Mouse (Mus musculus) cerebellum, adult 2 months (tissue): Measurements from ENCODE around the gene Hoxa3. TPM values are rescaled to one million over a fixed set of nuclear protein-coding genes. Genes with fewer than 3 reads are reported as not detected.

Experiments used
- DNase-seq, 2 experiments: peaks; one replicate each; pipeline ENCODE4 v3.0.0; 2021
- H3K27ac ChIP-seq: fragments of 200-500 bp; 2 replicates; pipeline ENCODE4 v1.5.1; 2012; ENCODE audit warnings: low read length, control low read depth, inconsistent platforms; ENCODE audit not compliant: insufficient read depth
- H3K27me3 ChIP-seq: fragments of 200-500 bp; 2 replicates; pipeline ENCODE4 v1.6.1; 2012; ENCODE audit warnings: inconsistent platforms, mild to moderate bottlenecking, low read length, moderate library complexity; ENCODE audit not compliant: control insufficient read depth, insufficient read depth
- H3K4me1 ChIP-seq: fragments of 200-500 bp; 2 replicates; pipeline ENCODE4 v1.6.1; 2011; ENCODE audit warnings: low read length; ENCODE audit not compliant: control insufficient read depth, insufficient read depth
- H3K4me3 ChIP-seq: fragments of 200-500 bp; replicated peaks from 2 replicates; pipeline ENCODE3; 2011; ENCODE audit warnings: mild to moderate bottlenecking, low read depth, low read length, control low read depth; ENCODE audit not compliant: insufficient read depth
- CTCF ChIP-seq: fragments of 200-500 bp; IDR thresholded peaks from 2 replicates; pipeline ENCODE4 v1.5.1; 2011; ENCODE audit warnings: low read depth, mild to moderate bottlenecking, control low read depth, low read length, moderate library complexity, borderline replicate concordance; ENCODE audit not compliant: insufficient read depth
- POLR2A ChIP-seq: fragments of 200-500 bp; IDR thresholded peaks from 2 replicates; pipeline ENCODE4 v1.6.1; 2011; ENCODE audit warnings: low read length, control low read depth, borderline replicate concordance; ENCODE audit not compliant: insufficient read depth
- WGBS: fragments of 180-500 bp; shearing (Covaris S2); methylation state at CpG from one replicate; pipeline ENCODE4 v1.1.7; 2018; 5-methylcytosine and 5-hydroxymethylcytosine counted together
- polyA plus RNA-seq: library from polyadenylated mRNA; depleted of rRNA; stranded (reverse); fragments of >200 nt; gene quantifications from 2 replicates; pipeline ENCODE4 v1.2.3, GENCODE M21; 2012

Hoxa3 gene
- polyA plus RNA-seq, 1 experiment, result 2.2 TPM

GRCm38 (mm10) chr6:52162093-52162380 is 51.1 kb downstream of the Hoxa3 start:
- no peaks in the 10 kb centered on the region; the same call in 1 of the 2 replicates for H3K4me1 ChIP-seq
- DNase-seq, result no peak
- no peak overlapping the region for H3K27ac ChIP-seq
- H3K27me3 ChIP-seq, result peaks cover 24% of the 10 kb centered on the region; the same call in 1 of the 2 replicates
- TF ChIP-seq CTCF (no peak), POLR2A (no peak)
- WGBS, result 9% methylated on average over 1 of the region's 1 CpGs
- H3K4me3 ChIP-seq, result no peak overlapping the region

GRCm38 (mm10) chr6:52161336-52162092 is 51.6 kb downstream of the Hoxa3 start:
- H3K27me3 ChIP-seq, result peaks cover 24% of the 10 kb centered on the region; the same call in 1 of the 2 replicates
- H3K4me1 ChIP-seq, result no peaks in the 10 kb centered on the region; the same call in 1 of the 2 replicates
- TF ChIP-seq CTCF, result no peak
- no peak for TF ChIP-seq POLR2A
- H3K27ac ChIP-seq, result no peak overlapping the region
- WGBS, result 6% methylated on average over 8 of the region's 8 CpGs
- no peak for DNase-seq
- H3K4me3 ChIP-seq, result no peak overlapping the region

- Histone ChIP-seq H3K4me3 (no peak overlapping the region), H3K4me1 (no peaks in the 10 kb centered on the region; the same call in 1 of the 2 replicates), H3K27ac (no peak overlapping the region), H3K27me3 (peaks cover 24% of the 10 kb centered on the region; the same call in 1 of the 2 replicates)
- TF ChIP-seq CTCF (no peak), POLR2A (no peak)
- WGBS, result 4% methylated on average over 30 of the region's 30 CpGs
- DNase-seq, result no peak
These were observed 52.4 kb downstream of the Hoxa3 start for GRCm38 (mm10) chr6:52160511-52161335.

GRCm38 (mm10) chr6:52159979-52160378 is 53.2 kb downstream of the Hoxa3 start:
- no peak overlapping the region for H3K27ac ChIP-seq
- WGBS, result 6% methylated on average over 9 of the region's 9 CpGs
- DNase-seq, result no peak
- no peak overlapping the region for H3K4me3 ChIP-seq
- H3K27me3 ChIP-seq, result peaks cover 23% of the 10 kb centered on the region; the same call in 1 of the 2 replicates
- no peaks in the 10 kb centered on the region; the same call in 1 of the 2 replicates for H3K4me1 ChIP-seq
- TF ChIP-seq POLR2A, result no peak
- TF ChIP-seq CTCF, result no peak

GRCm38 (mm10) chr6:52159164-52159761 is 53.9 kb downstream of the Hoxa3 start:
- Histone ChIP-seq H3K27ac (no peak overlapping the region), H3K4me1 (no peaks in the 10 kb centered on the region; the same call in 1 of the 2 replicates), H3K27me3 (peaks cover 20% of the 10 kb centered on the region; the same call in 1 of the 2 replicates), H3K4me3 (no peak overlapping the region)
- DNase-seq, result no peak
- WGBS, result 5% methylated on average over 12 of the region's 12 CpGs
- TF ChIP-seq CTCF (no peak), POLR2A (no peak)

- H3K27ac ChIP-seq, result no peak within 1 kb of the TSS
- TF ChIP-seq POLR2A (no peak), CTCF (no peak)
- no peak for DNase-seq
- H3K27me3 ChIP-seq, result peaks cover 16% of the 10 kb centered on the region; the same call in 1 of the 2 replicates
- no peak within 1 kb of the TSS for H3K4me3 ChIP-seq
- WGBS, result 1% methylated on average over 55 of the region's 55 CpGs
- H3K4me1 ChIP-seq, result no peaks in the 10 kb centered on the region; the same call in 1 of the 2 replicates
These were observed 54.7 kb downstream of the Hoxa3 start, which contains the start of gene Hoxa1 for GRCm38 (mm10) chr6:52158276-52159051. Gene Hoxa1 (minus strand): TSS chr6:52158317.
